Mouse (Mus musculus) natural killer cell, adult 2 months (primary cell): ENCODE results near the gene Gm43191.
A peak's percentile ranks its signal among the peaks of the same experiment; 100 is the strongest.

Experiments used
- DNase-seq, 2 experiments: peaks; one replicate each; pipeline ENCODE4 v3.0.0; 2022; ENCODE audit warnings: low spot score in 2 of 2

Gene Gm43191

GRCm38 (mm10) chr3:116622641-116623040 is 58.4 kb downstream of the Gm43191 start:
- no peak for DNase-seq

GRCm38 (mm10) chr3:116620636-116621370 is 60.3 kb downstream of the Gm43191 start:
- DNase-seq, result no peak

GRCm38 (mm10) chr3:116618855-116619254 is 62.2 kb downstream of the Gm43191 start:
- DNase-seq, result no peak

- DNase-seq, result no peak
Observed at GRCm38 (mm10) chr3:116615318-116616068, 65.6 kb downstream of the Gm43191 start.

GRCm38 (mm10) chr3:116614295-116614892 is 66.7 kb downstream of the Gm43191 start, which contains the start of gene Trmt13:
TSS of gene Trmt13 (minus strand) at chr3:116614587.
- DNase-seq, result no peak

GRCm38 (mm10) chr3:116604570-116604969 is 76.5 kb downstream of the Gm43191 start:
- no peak for DNase-seq

- no peak for DNase-seq
Observed at GRCm38 (mm10) chr3:116601781-116602180, 79.3 kb downstream of the Gm43191 start.

GRCm38 (mm10) chr3:116601005-116601404 is 80.1 kb downstream of the Gm43191 start:
- no peak for DNase-seq

- no peak for DNase-seq
Observed at GRCm38 (mm10) chr3:116599705-116600104, 81.4 kb downstream of the Gm43191 start.

GRCm38 (mm10) chr3:116595603-116595991 is 85.5 kb downstream of the Gm43191 start:
- DNase-seq, result no peak

GRCm38 (mm10) chr3:116594728-116595602 is 86.1 kb downstream of the Gm43191 start, which contains the start of gene Sass6:
TSS of gene Sass6 (plus strand) at chr3:116594982.
- peak; percentile 92 to 94 for DNase-seq

GRCm38 (mm10) chr3:116594076-116594727 is 86.9 kb downstream of the Gm43191 start:
- DNase-seq, result no peak
